Mouse (Mus musculus) hematopoietic multipotent progenitor cell, adult 10-12 weeks (in vitro differentiated cells): Measurements from ENCODE around the gene Hist2h4. TPM values are rescaled to one million over a fixed set of nuclear protein-coding genes. Genes with fewer than 3 reads are reported as not detected.

ENCODE experiments used
- polyA plus RNA-seq: library from polyadenylated mRNA; stranded (reverse); fragments of >175 nt; gene quantifications from 2 replicates; pipeline ENCODE4 v1.2.3, GENCODE M21; 2012; ENCODE audit warnings: low replicate concordance

The Hist2h4 gene
- polyA plus RNA-seq, result 5.5 and 5.8 TPM in 2 replicates

DNA sequence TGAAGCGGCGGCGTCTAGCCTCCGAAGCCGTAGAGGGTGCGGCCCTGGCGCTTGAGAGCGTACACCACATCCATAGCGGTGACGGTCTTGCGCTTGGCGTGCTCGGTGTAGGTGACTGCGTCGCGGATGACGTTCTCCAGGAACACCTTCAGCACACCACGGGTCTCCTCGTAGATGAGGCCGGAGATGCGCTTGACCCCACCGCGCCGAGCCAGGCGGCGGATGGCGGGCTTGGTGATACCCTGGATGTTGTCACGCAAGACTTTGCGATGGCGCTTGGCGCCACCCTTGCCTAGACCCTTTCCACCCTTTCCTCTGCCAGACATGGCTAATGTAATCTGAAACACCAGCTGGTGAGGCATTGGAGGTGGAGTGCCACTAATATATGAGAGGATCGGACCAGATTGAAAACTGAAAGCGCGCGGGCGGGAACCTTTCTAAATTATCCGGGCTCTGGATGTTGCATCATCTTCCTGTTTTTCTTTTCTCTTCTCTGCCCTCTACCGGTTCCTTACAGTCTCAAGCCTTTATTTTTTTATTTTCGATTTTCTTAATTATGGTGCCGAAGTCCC, at the start of gene Hist2h4:
Hist2h4 (minus strand) TSS at position 333 of the 572 bp plus-strand sequence.

DNA sequence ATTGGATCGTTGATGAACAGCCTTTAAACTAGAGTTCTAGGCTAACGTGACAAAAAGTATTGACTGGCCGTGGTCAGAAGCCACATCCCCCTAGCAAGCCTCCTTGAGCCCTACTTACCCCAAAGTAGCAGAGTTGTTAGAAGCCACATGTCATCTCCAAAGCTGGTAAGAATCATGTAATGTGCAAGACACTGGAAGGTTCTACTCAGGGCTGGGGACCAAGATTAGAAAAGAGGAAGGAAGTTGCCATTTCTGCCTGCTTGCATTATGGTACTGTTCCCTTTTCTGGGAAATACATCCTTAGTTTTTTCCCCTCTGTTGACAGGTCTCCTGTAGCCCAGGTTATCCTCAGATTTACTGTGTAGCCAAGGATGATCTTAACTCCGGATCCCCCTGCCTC, 30.7 kb upstream of the Hist2h4 start, which contains the start of gene Fcgr1:
Fcgr1 (minus strand) TSS at position 183 of the 400 bp plus-strand sequence.

DNA sequence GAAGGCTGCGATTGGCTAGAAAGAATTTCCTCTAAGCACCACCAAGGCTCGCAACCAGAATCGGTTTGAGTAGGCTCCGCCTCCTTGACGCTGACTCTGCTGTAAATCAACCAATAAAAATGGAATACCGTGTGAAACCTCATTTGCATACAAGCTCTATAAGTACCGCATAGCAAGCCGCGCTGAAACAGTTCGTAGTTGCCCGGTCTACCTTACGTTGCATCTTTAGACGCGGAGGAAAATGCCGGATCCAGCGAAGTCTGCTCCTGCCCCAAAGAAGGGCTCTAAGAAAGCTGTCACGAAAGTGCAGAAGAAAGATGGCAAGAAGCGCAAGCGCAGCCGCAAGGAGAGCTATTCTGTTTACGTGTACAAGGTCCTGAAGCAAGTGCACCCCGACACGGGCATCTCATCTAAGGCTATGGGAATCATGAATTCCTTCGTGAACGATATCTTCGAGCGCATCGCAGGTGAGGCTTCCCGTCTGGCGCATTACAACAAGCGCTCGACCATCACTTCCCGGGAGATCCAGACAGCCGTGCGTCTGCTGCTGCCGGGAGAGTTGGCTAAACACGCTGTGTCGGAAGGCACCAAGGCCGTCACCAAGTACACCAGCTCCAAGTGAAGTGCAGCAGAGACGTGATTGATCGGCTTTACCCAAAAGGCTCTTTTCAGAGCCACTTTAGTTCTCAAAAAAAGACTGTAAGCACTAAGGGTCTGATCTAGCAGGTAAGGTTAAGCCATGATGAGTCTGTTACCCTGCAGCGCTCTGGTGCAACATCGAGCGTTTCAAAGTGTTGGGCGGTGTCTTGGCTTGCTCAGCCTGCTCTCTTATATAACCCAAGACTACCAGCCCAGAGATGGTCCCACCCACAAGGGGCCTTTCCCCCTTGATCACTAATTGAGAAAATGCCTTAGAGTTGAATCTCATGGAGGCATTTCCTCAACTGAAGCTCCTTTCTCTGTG, 6.7 kb upstream of the Hist2h4 start, which contains the start of gene Hist2h2bb:
Hist2h2bb (plus strand) TSS at position 242 of the 964 bp plus-strand sequence.

DNA sequence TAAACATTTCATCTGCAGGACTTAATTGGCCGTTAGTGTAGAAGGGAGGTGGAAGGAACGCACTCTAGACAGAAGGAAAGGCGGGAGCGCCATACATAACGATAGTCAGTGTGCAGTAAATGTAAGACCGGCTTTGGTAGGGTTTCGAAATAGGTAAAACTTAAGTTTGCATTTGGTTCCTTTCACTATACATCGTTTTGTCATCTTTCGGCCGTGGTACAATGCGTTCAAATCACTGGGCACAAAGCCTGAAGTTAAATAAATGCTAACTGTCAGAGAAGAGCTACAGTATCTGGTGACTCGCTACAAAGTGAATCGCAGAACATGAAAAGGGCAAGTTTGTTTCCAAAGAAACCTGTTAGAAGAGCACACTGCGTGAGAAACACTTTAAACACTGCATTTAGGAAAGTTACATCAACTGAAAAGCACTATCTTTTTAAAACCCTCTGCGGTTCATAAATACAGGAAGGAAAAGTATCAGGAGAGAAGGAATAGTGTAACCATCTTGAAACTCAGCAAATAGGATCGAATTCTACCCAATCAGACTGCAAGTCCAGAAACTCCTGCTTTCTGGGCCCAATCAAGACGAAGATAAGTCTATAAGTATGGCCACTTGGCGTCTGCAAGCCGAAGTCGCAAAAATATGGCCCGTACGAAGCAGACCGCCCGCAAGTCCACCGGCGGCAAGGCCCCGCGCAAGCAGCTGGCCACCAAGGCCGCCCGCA, 5.1 kb upstream of the Hist2h4 start, which contains the start of gene Hist2h3b:
Hist2h3b (plus strand) TSS at position 604 of the 725 bp plus-strand sequence.

GRCm38 (mm10) chr3:96246427-96246856, 16.7 kb downstream of the Hist2h4 start, which contains the start of gene Hist2h3c1:
Gene Hist2h3c1 (plus strand): TSS chr3:96246685.

DNA sequence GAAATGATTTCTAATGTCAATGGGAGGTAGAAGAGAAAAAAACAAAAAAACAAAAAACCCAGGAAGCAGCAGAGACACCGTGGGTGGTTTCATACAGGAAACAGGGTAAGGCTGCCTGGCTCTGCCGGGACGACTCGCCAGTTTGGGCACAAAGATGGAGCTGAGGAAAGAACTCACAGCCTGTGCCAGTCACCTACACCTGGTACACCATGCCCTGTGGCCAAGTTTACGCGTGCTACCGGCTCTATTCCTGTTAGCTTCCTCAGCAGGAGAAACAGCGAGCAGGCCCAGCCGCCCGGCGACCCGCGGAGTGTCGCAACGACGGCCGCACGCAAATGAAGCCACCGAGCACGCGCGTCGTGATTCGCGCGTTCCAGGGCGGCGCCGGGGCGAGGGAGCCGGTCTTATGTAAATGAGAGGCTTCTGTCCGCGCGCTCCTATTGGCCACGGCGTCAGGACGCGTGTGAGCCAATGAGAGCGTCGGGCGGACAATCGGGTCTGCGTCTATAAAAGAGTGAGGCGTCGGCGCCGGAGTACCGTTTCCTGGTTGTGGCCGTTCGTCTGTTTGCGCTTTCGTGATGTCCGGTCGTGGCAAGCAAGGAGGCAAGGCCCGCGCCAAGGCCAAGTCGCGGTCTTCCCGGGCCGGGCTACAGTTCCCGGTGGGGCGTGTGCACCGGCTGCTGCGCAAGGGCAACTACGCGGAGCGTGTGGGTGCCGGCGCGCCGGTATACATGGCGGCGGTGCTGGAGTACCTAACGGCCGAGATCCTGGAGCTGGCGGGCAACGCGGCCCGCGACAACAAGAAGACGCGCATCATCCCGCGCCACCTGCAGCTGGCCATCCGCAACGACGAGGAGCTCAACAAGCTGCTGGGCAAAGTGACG, 17.9 kb downstream of the Hist2h4 start, which contains the start of gene Hist2h2aa1:
Hist2h2aa1 (plus strand) TSS at position 495 of the 884 bp plus-strand sequence.

GRCm38 (mm10) chr3:96239949-96240798, 22.9 kb downstream of the Hist2h4 start, which contains the start of gene Hist2h2aa2:
Gene Hist2h2aa2 (minus strand): TSS chr3:96240276.

DNA sequence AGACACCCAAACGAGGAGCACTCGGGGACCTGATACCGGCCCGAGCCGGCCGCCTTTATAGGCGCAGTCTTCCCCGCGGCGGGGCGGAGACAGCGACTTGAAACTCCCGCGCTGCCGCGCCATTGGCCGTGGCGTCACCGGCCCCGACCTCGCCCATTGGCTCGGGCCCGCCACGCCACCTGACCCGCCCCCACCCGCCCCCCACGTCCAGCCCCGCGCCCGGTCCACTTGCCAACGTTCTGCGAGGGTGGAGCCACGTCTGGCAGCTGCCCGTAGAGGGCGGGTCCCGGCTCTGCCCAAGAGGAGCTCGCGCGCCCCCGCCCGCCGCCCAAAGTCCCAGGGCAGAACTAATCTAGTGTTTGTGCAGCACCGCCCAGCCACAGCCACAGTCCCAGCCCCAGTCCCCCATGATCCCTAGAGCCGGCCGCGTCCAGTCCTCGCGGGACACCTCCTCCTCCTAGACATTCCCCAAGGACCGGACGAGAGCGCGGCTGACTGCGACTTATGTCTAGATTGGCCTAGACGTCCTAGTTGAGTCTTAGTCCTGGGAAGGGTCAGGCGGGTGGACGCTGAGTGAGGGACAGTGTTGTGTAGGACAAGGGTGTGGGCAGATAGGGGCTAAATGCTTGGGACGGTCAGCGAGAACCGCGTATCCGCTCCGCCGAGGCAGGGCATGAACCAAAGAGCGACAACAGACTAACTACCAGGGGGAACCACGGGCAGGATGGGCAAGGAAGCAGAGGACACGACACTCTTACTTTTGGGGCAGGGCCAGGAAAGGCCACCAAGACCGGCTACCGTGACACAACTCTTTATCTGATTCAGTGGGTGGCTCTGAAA, 23.9 kb downstream of the Hist2h4 start, which contains the start of gene Hist2h3c2:
Hist2h3c2 (minus strand) TSS at position 174 of the 840 bp plus-strand sequence.

GRCm38 (mm10) chr3:96220765-96221639, 42.1 kb downstream of the Hist2h4 start, which contains the start of the genes Hist2h2ac and Hist2h2be:
Gene Hist2h2ac (minus strand): TSS chr3:96220880.
Gene Hist2h2be (plus strand): TSS chr3:96221119.

DNA sequence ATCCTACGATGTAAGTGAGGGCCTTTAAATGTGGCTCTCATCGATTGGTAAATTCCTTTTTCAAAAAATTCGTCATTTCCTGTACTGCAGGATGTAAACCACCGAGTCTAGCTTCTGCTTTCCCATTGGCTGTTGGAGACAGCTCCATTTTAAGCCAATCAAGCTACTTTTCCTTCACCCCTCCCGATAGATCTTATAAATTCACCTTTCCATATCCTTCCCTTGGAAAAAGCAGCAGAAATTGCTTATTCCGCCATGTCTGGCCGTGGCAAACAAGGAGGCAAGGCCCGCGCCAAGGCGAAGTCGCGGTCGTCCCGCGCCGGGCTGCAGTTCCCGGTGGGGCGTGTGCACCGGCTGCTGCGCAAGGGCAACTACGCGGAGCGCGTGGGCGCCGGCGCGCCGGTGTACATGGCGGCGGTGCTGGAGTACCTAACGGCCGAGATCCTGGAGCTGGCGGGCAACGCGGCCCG, 43.4 kb downstream of the Hist2h4 start, which contains the start of the genes Bola1 and Hist2h2ab:
Bola1 (minus strand) TSS at position 49 of the 470 bp plus-strand sequence.
Hist2h2ab (plus strand) TSS at position 205 of the 470 bp plus-strand sequence.

Other genes starting within 250 kb of the Hist2h4 start
- 3.7 and 6.5 TPM in 2 replicates for gene Vps45, start 204.8 kb downstream of the Hist2h4 start, polyA plus RNA-seq
- gene Otud7b, start 158.8 kb downstream of the Hist2h4 start, polyA plus RNA-seq, result 11.8 and 12.2 TPM in 2 replicates
- 0.06 and 0.09 TPM in 2 replicates for gene Mtmr11, start 101.3 kb downstream of the Hist2h4 start, polyA plus RNA-seq
- gene Sf3b4, start 91.0 kb downstream of the Hist2h4 start, polyA plus RNA-seq, result 318 and 510 TPM in 2 replicates
- gene Sv2a, start 82.2 kb downstream of the Hist2h4 start, polyA plus RNA-seq, result 2.5 and 3.2 TPM in 2 replicates
- gene Bola1, start 43.6 kb downstream of the Hist2h4 start, polyA plus RNA-seq, result 39.2 and 60.6 TPM in 2 replicates
- 0.92 TPM in 1 of 2 replicates, not detected in the other for gene Hist2h2ab, start 43.4 kb downstream of the Hist2h4 start, polyA plus RNA-seq
- 9.9 and 10.9 TPM in 2 replicates for gene Hist2h2ac, start 42.4 kb downstream of the Hist2h4 start, polyA plus RNA-seq
- 0.81 and 1.8 TPM in 2 replicates for gene Hist2h2be, start 42.2 kb downstream of the Hist2h4 start, polyA plus RNA-seq
- 11.6 and 19.6 TPM in 2 replicates for gene Hist2h3c2, start 24.2 kb downstream of the Hist2h4 start, polyA plus RNA-seq
- 148 and 380 TPM in 2 replicates for gene Hist2h2aa2, start 23.0 kb downstream of the Hist2h4 start, polyA plus RNA-seq
- 11.3 and 34.0 TPM in 2 replicates for gene Hist2h2aa1, start 17.8 kb downstream of the Hist2h4 start, polyA plus RNA-seq
- not detected in 2 replicates for gene Hist2h3c1, start 16.6 kb downstream of the Hist2h4 start, polyA plus RNA-seq
- gene Hist2h3b, start 5.3 kb upstream of the Hist2h4 start, polyA plus RNA-seq, result 38.1 and 40.7 TPM in 2 replicates
- 1.0 and 1.8 TPM in 2 replicates for gene Hist2h2bb, start 6.4 kb upstream of the Hist2h4 start, polyA plus RNA-seq
- 0.83 and 1.8 TPM in 2 replicates for gene Fcgr1, start 30.7 kb upstream of the Hist2h4 start, polyA plus RNA-seq
- gene BC107364, start 189.0 kb upstream of the Hist2h4 start, polyA plus RNA-seq, result not detected in 2 replicates